Mouse (Mus musculus): ENCODE measurements around the gene Acnat1. TPM values are rescaled to one million over a fixed set of nuclear protein-coding genes. Genes with fewer than 3 reads are reported as not detected.
"Not testable (repeated sequence)": the region's sequence is repeated elsewhere in the genome, so short reads cannot be mapped to it uniquely, and the experiment has no call there.

Acnat1 gene
- 0.20 TPM in 1 of 2 replicates, not detected in the other for polyA plus RNA-seq (2016; fragmentation: Nextera tagmentation; extraction: Ambion mirVana)

DNA sequence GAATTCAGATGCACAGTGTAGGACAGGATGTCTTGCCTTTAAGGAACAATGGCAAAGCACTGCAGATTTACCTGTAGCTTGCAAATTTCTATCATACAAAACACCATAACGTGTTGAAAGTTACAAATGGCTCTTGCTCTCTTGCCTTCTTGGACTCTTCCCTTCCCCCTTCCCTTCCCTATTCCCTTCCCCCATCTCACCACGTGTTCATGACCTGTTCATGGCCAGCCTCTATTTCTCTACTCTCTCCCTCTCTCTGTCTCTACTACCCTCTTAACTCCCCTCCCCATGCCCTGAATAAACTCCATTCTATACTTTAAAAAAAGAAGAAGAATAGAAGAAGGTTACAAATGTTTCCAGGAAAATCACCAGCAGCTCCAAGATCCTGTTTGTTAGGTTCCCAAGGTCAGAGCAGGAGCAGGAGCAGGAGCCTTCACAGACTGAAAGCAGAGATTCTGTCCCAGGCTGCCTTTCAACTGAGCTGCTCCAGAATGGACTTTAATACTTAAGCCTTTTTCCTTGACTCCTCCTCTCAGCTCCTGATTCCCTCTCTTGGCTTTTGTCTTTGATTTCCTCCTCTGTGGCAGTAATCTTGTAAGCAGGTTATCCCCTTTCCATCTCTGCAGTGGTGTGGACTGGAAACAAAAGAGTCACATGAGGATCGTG, at the start of gene Acnat1:
Gene Acnat1 (minus strand): TSS at position 478 of the 666 bp plus-strand sequence.
- Histone ChIP-seq H3K4me1 (peaks cover 5% of the 10 kb centered on the region; the same call in 1 of the 2 replicates), H3K4me3 (no peak within 1 kb of the TSS), H3K27me3 (replicated peaks; ENCODE audit: low read depth, poor library complexity, severe bottlenecking) (no peaks in the 10 kb centered on the region), H3K36me3 (replicated peaks) (no peaks in the 10 kb centered on the region), H3K9me3 (no peaks in the 10 kb centered on the region), H3K27ac (replicated peaks) (no peak within 1 kb of the TSS)
- WGBS, result 51% methylated on average over 3 of the region's 3 CpGs
- no peak for DNase-seq (ENCODE audit: low spot score)

DNA sequence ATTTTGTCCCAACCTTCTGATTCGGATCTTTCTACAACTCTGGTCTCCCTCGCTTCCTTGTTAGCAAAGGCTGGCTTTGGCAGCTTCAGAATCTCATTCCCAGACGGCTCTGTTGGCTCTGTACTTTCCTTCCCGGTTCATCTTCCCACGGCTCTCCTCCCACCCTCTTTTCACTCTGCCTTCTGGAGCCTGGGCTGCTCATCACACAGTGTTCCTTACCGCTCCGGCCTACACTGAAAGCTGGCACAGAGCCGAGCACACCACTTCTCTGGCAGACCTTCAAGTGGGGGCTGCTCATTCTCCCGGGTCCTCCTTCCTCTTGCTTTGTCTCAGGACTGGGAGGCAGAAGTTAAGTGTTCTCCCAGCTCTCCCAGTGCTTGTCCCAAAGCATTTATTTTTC, 48.9 kb upstream of the Acnat1 start:
- WGBS, result 88% methylated on average over 9 of the region's 9 CpGs
- H3K4me1 ChIP-seq, result peaks cover 17% of the 10 kb centered on the region
- no peaks in the 10 kb centered on the region for H3K27me3 ChIP-seq (replicated peaks; ENCODE audit: low read depth, poor library complexity, severe bottlenecking)
- no peaks in the 10 kb centered on the region for H3K9me3 ChIP-seq
- DNase-seq (ENCODE audit: low spot score), result no peak
- no peak overlapping the region for H3K27ac ChIP-seq (replicated peaks)
- peaks cover 54% of the 10 kb centered on the region for H3K36me3 ChIP-seq (replicated peaks)
- peak overlapping the region; percentile 74; the same call in 1 of the 2 replicates for H3K4me3 ChIP-seq

DNA sequence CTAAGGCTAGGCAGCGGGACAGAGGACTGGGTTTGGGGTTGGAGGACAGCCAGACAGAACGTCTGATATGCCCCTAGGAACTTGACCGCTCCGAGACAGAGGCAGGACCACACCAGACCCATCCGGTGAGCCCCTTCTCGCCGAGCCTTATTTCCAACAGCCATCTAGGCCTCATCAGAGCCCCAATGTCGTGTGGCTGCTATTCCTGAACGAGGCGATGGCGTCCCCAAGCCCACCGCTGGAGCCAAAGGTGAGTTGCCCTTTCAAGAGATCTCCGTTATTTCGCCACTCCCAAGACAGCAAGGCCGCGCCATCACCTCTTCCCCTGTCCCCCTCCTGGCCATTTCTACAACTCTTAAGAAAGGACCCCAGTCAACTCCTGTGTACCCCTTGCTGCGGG, 47.6 kb upstream of the Acnat1 start:
- peak overlapping the region; percentile 88 for H3K27ac ChIP-seq (replicated peaks)
- no peaks in the 10 kb centered on the region for H3K9me3 ChIP-seq

DNA sequence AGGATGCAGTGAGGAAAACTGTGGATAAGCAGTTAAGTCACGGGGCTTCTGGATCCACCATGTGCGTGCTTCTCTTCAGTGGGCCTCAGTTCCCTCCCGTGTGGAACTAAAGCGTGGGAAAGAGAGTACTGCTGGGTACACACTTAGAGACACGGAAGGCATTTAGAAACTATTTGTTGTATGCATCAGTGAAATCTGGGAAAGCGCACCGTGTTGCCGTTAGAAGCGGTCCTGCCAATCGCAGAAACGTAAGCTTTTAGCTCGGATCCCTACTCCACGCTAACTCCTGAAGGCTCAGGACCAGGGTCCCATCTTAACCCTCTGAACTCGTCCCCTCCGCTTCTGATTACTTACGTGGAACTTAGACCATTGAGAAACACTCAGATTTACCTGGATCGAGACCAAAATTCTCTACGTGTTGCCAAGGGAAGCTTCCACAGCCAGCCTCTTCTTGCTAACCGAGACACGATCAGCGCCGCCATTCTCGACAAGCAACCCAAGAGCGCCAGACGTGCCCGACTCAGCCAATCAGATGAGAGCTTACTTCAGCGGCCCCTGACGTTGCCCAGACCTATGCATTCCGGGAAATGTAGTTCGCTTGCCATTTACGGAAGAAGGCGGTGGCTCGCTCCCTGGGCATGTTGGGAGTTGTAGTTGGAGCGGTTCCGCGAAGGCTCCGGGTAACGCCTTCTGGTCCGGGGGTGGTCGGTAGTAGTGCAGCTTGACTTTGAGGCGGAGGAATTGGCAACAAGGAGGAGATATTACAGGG, 47.0 kb upstream of the Acnat1 start, which contains the start of the genes Mrpl50 and Zfp189:
Gene Mrpl50 (minus strand): TSS at position 522 of the 769 bp plus-strand sequence.
Gene Zfp189 (plus strand): TSS at position 605 of the 769 bp plus-strand sequence.
- H3K27me3 ChIP-seq (replicated peaks; ENCODE audit: low read depth, poor library complexity, severe bottlenecking), result no peaks in the 10 kb centered on the region
- DNase-seq (ENCODE audit: low spot score), result peak; percentile 94
- under 1% methylated on average over 41 of the region's 41 CpGs for WGBS
- peaks cover 17% of the 10 kb centered on the region for H3K4me1 ChIP-seq
- peaks cover 49% of the 10 kb centered on the region for H3K36me3 ChIP-seq (replicated peaks)
- H3K27ac ChIP-seq (replicated peaks), result peak within 1 kb of the TSS; percentile 88
- peak within 1 kb of the TSS; percentile 74 for H3K4me3 ChIP-seq
- H3K9me3 ChIP-seq, result no peaks in the 10 kb centered on the region

More for the DNA sequence above, 47.6 kb upstream of the Acnat1 start:
- H3K27me3 ChIP-seq (replicated peaks; ENCODE audit: low read depth, poor library complexity, severe bottlenecking), result no peaks in the 10 kb centered on the region
- peak overlapping the region; percentile 74 for H3K4me3 ChIP-seq
- 2% methylated on average over 17 of the region's 17 CpGs for WGBS
- H3K36me3 ChIP-seq (replicated peaks), result peaks cover 52% of the 10 kb centered on the region
- H3K4me1 ChIP-seq, result peaks cover 17% of the 10 kb centered on the region
- DNase-seq (ENCODE audit: low spot score), result no peak

DNA sequence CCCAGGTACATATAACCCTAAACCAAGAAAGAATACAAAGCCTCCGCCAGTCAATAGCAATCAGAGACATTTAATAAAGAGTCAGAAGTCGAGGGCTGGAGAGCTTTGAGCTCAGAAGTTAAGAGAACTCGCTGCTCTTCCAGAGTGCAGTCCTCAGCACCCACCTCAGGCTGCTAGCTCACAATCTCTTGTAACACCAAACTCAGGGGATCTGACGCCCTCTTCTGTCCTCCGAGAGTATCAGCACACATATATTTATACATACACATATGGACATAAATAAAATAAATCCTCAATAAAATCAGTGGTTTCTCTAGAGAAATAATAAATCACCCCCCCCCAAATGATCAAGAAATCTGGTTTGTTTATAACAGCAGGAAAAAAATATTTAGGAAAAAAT, 45.8 kb upstream of the Acnat1 start:
- Histone ChIP-seq H3K9me3 (no peaks in the 10 kb centered on the region), H3K4me1 (peaks cover 17% of the 10 kb centered on the region), H3K4me3 (peak overlapping the region; percentile 74), H3K27me3 (replicated peaks; ENCODE audit: low read depth, poor library complexity, severe bottlenecking) (no peaks in the 10 kb centered on the region), H3K27ac (replicated peaks) (no peak overlapping the region), H3K36me3 (replicated peaks) (peaks cover 43% of the 10 kb centered on the region)
- peak; percentile 16 for DNase-seq (ENCODE audit: low spot score)
- 76% methylated on average over 5 of the region's 5 CpGs for WGBS

DNA sequence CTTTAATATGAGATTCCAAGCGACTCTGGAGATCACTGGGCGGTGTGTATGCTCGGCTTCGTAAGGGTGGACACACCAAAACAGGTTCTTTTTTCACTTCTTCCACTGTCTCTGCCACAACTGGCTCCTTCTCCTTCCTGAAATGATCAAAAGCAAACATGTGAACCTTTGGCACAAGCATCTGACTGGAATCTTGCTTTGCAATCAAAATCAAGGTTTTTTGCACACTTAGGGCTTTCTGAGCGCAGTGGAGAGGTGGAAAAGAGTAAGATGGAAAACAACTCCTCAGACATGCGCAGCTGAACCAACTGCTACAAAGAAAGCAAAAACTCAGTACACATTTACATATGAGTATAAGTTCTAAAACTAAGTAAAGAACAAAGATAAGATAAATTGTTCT, 40.7 kb upstream of the Acnat1 start:
- H3K4me3 ChIP-seq, result no peak overlapping the region
- 0 out of 2 replicates have a peak, but pooled peaks cover 1% of the 10 kb centered on the region for H3K4me1 ChIP-seq
- H3K9me3 ChIP-seq, result no peaks in the 10 kb centered on the region
- peaks cover 50% of the 10 kb centered on the region for H3K36me3 ChIP-seq (replicated peaks)
- H3K27ac ChIP-seq (replicated peaks), result no peak overlapping the region
- no peaks in the 10 kb centered on the region for H3K27me3 ChIP-seq (replicated peaks; ENCODE audit: low read depth, poor library complexity, severe bottlenecking)
- no peak for DNase-seq (ENCODE audit: low spot score)
- WGBS, result 97% methylated on average over 6 of the region's 6 CpGs

DNA sequence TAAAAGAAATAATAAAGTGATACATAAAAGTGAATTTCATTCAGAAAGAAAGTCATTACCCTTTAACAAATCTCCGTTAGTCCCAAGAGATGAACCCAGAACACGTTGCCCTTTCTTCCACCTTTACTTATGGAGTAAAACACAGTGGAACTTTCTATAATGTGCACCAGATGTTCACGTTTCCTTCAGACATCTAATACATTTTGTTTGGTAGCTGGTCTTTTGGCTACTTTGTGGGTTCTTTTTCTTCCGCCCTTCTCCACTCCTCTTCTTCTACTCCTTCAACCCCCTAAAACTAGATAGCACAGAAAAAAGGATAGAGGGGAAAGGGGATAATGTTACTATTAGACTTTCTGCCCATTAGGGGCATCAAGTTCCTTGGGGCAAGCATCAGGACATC, 38.9 kb upstream of the Acnat1 start:
- DNase-seq (ENCODE audit: low spot score), result no peak
- Histone ChIP-seq H3K27me3 (replicated peaks; ENCODE audit: low read depth, poor library complexity, severe bottlenecking) (no peaks in the 10 kb centered on the region), H3K36me3 (replicated peaks) (peaks cover 40% of the 10 kb centered on the region), H3K4me3 (no peak overlapping the region), H3K4me1 (no peaks in the 10 kb centered on the region), H3K9me3 (no peaks in the 10 kb centered on the region), H3K27ac (replicated peaks) (no peak overlapping the region)
- 51% methylated on average over 4 of the region's 4 CpGs for WGBS

DNA sequence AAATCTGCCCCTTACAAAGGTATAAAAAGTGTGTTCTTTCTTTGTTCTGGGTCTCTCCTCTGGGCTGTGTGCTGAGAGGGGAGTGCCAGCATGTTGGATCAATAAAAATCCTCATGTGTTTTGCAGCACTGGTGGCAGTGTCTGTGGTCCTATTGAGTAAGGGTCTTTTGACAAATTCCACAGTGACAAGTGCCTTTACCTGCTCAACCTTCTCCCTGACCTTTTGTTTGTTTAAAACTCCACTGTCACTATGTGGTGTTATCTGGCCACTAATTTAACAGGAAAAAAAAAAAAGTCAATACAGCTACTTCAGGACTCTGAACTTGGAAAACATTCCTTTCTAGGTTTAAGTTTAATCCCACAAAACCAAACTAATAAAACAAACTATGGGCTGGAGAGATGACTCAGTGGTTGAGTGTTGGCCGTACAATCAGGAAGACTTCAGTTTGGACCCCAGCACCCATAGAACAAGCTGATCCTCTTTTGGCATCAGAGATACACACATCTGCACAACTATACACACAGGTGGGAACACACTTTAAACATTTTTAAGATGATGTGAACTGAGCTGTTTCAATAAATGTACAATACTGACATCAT, 36.6 kb upstream of the Acnat1 start:
- not testable (repeated sequence) for H3K4me1 ChIP-seq; H3K27me3 ChIP-seq (replicated peaks; ENCODE audit: low read depth, poor library complexity, severe bottlenecking); H3K27ac ChIP-seq (replicated peaks); H3K4me3 ChIP-seq; H3K9me3 ChIP-seq; DNase-seq (ENCODE audit: low spot score)
- WGBS, result 88% methylated on average over 1 of the region's 1 CpGs
- H3K36me3 ChIP-seq (replicated peaks), result peaks cover 33% of the 10 kb centered on the region

DNA sequence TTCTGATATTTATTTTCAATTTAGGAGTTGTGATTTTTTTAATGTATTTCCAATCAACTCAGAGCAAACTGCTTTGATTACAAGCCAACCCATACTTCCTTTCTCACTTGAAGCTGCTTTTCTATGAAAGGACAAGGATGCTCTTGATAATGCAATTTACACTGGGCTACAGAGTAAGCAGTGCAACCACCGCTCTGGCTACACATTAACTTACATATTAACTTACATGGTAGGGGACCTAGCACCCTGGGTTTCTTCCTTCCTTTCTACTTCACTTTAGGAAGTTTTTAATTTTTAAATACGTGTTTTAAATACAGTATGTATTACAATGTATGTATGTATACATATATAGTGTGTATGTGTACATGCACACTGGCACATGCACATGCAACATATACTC, 35.5 kb upstream of the Acnat1 start:
- WGBS, result 86% methylated on average over 2 of the region's 2 CpGs
- H3K27me3 ChIP-seq (replicated peaks; ENCODE audit: low read depth, poor library complexity, severe bottlenecking), result no peaks in the 10 kb centered on the region
- no peaks in the 10 kb centered on the region for H3K9me3 ChIP-seq
- no peaks in the 10 kb centered on the region for H3K4me1 ChIP-seq
- peaks cover 25% of the 10 kb centered on the region for H3K36me3 ChIP-seq (replicated peaks)
- H3K4me3 ChIP-seq, result no peak overlapping the region
- no peak for DNase-seq (ENCODE audit: low spot score)
- no peak overlapping the region for H3K27ac ChIP-seq (replicated peaks)

DNA sequence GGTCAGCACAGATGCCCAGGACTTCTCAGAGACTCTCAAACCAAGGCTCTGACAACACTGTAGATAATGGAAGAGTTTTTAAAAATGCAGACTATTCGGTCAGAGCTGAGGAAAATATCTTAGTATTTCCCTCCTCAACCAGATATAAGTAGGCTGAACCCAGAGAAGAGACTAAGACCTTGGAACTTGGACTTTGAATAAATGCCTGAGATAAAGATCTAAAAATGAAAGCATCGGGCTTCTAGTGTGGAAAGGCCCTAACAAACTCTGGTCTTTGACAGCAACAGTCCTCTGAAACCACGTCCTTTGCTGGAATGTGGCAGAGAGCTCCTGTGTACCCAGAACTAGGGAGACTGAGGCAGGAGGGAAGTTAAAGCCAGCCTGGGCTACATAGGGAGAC, 32.7 kb upstream of the Acnat1 start, which contains the start of gene Baat:
Gene Baat (minus strand): TSS at position 172 of the 400 bp plus-strand sequence.
- Histone ChIP-seq H3K27me3 (replicated peaks; ENCODE audit: low read depth, poor library complexity, severe bottlenecking) (no peaks in the 10 kb centered on the region), H3K36me3 (replicated peaks) (no peaks in the 10 kb centered on the region), H3K4me1 (no peaks in the 10 kb centered on the region), H3K9me3 (no peaks in the 10 kb centered on the region), H3K4me3 (no peak within 1 kb of the TSS), H3K27ac (replicated peaks) (no peak within 1 kb of the TSS)
- DNase-seq (ENCODE audit: low spot score), result no peak
- 82% methylated on average over 3 of the region's 3 CpGs for WGBS

DNA sequence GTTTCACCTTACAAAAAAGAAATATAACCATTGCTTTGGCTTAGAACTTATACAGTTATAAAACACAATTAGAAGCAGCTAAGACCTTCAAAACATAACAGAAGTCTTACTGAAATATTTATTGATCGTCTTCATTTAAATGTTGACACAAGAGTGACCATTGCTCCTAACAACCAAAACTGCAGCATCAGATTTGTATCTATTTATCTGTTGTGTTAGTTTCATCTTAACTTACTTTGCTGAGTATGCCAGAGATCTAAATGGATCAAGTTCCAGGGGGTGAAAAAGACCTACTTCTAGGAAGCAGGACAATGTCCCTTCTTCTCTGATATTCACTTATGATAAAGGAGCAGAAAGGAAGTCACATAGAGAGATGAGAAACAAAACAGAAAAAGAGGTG, 29.9 kb upstream of the Acnat1 start:
- H3K27me3 ChIP-seq (replicated peaks; ENCODE audit: low read depth, poor library complexity, severe bottlenecking), result no peaks in the 10 kb centered on the region
- no peak overlapping the region for H3K27ac ChIP-seq (replicated peaks)
- DNase-seq (ENCODE audit: low spot score), result no peak
- H3K4me3 ChIP-seq, result no peak overlapping the region
- no peaks in the 10 kb centered on the region for H3K4me1 ChIP-seq
- H3K36me3 ChIP-seq (replicated peaks), result no peaks in the 10 kb centered on the region
- WGBS, result 95% methylated on average over 1 of the region's 1 CpGs
- no peaks in the 10 kb centered on the region for H3K9me3 ChIP-seq

DNA sequence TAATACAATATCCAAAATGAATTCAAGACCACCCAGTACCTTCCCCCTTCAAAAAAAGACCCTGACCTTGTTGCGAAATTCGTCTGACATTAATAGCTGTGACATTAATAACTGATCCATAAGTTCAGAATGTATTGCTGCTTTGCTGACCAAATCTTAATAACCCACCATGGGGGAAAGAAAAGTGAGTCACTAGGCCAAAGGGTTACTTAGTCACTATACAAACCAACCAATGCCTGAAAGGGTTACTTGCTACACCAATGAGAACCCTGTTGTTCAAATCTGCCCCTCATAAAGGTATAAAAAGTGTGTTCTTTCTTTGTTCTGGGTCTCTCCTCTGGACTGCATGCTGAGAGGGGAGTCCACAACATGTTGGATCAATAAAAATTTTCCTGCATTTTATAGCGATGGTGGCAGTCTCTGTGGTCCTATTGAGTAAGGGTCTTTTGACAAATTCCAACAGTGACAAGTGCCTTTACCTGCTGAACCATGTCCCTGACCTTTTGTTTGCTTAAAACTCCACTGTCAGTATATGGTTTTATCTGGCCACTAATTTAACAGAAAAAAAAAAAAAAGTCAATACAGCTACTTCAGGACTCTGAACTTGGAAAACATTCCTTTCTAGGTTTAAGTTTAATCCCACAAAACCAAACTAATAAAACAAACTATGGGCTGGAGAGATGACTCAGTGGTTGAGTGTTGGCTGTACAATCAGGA, 12.4 kb upstream of the Acnat1 start:
- not testable (repeated sequence) for DNase-seq (ENCODE audit: low spot score); H3K27ac ChIP-seq (replicated peaks); H3K4me1 ChIP-seq; H3K4me3 ChIP-seq; H3K27me3 ChIP-seq (replicated peaks; ENCODE audit: low read depth, poor library complexity, severe bottlenecking); H3K36me3 ChIP-seq (replicated peaks); H3K9me3 ChIP-seq
- WGBS, result 83% methylated on average over 3 of the region's 3 CpGs

Data from embryonic facial prominence, embryonic 10.5 days (tissue).